Mouse (Mus musculus) stomach, embryonic 16.5 days (tissue): ENCODE results near the gene Cd6. TPM values are rescaled to one million over a fixed set of nuclear protein-coding genes. Genes with fewer than 3 reads are reported as not detected.

Experiments used
- ATAC-seq: fragments of 200-750 bp; cut with Nextera tagmentation; 2 replicates; pipeline ENCODE4 v1.8.0; 2017; ENCODE audit warnings: moderate number of reproducible peaks, moderate TSS enrichment; ENCODE audit not compliant: insufficient read depth, low FRiP score
- H3K27ac ChIP-seq: fragments of 300-500 bp; sonication (generic); 2 replicates; pipeline ENCODE4 v1.5.1; 2014; ENCODE audit warnings: low read length
- H3K27me3 ChIP-seq: fragments of 300-500 bp; sonication (generic); 2 replicates; pipeline ENCODE4 v1.6.1; 2014; ENCODE audit warnings: low read length, control low read depth, mixed read lengths; ENCODE audit not compliant: control insufficient read depth, insufficient read depth
- H3K36me3 ChIP-seq: fragments of 300-500 bp; sonication (generic); 2 replicates; pipeline ENCODE4 v1.6.1; 2014; ENCODE audit warnings: low read length; ENCODE audit not compliant: control insufficient read depth, insufficient read depth
- H3K4me1 ChIP-seq: fragments of 300-500 bp; sonication (generic); 2 replicates; pipeline ENCODE4 v1.6.1; 2014; ENCODE audit warnings: low read length, control low read depth, mixed read lengths; ENCODE audit not compliant: control insufficient read depth, insufficient read depth
- H3K4me2 ChIP-seq: fragments of 300-500 bp; sonication (generic); 2 replicates; pipeline ENCODE4 v1.6.1; 2014; ENCODE audit warnings: low read depth, low read length, mixed read lengths
- H3K4me3 ChIP-seq: fragments of 300-500 bp; sonication (generic); replicated peaks from 2 replicates; pipeline ENCODE4 v1.5.1; 2014; ENCODE audit warnings: mild to moderate bottlenecking, low read length
- H3K9ac ChIP-seq: fragments of 300-500 bp; sonication (generic); 2 replicates; pipeline ENCODE4 v1.6.1; 2014; ENCODE audit warnings: low read length
- H3K9me3 ChIP-seq: fragments of 300-500 bp; sonication (generic); replicated peaks from 2 replicates; pipeline ENCODE4 v1.6.1; 2016; ENCODE audit warnings: low read length, control low read depth; ENCODE audit not compliant: control insufficient read depth
- WGBS: fragments of 180-500 bp; shearing (Covaris S2); extraction: QIAGEN DNeasy Blood & Tissue Kit; methylation state at CpG from one replicate; pipeline ENCODE4 v1.1.7; 2014; 5-methylcytosine and 5-hydroxymethylcytosine counted together
- polyA plus RNA-seq: library from polyadenylated mRNA; unstranded; fragments of >200 nt; fragmentation: Nextera tagmentation; extraction: Ambion mirVana; gene quantifications from 2 replicates; pipeline ENCODE4 v1.2.1, GENCODE M21; 2015

The Cd6 gene
- polyA plus RNA-seq, 1 experiment from 2014 or later = 0.58 TPM

- H3K27me3 ChIP-seq = no peaks in the 10 kb centered on the region
- 66% methylated on average over 7 of the region's 7 CpGs for WGBS
- H3K27ac ChIP-seq = no peak overlapping the region
- H3K4me2 ChIP-seq = no peak overlapping the region
- no peaks in the 10 kb centered on the region for H3K4me1 ChIP-seq
- H3K9me3 ChIP-seq = no peaks in the 10 kb centered on the region
- no peaks in the 10 kb centered on the region for H3K36me3 ChIP-seq
- H3K4me3 ChIP-seq = no peak overlapping the region
- ATAC-seq = no peak
- no peak overlapping the region for H3K9ac ChIP-seq
Measured at GRCm38 (mm10) chr19:10821319-10821718, 8.5 kb downstream of the Cd6 start.

GRCm38 (mm10) chr19:10818217-10818946, 11.5 kb downstream of the Cd6 start:
- ATAC-seq = peak; percentile 83; the same call in 1 of the 2 replicates
- Histone ChIP-seq H3K9me3 (no peaks in the 10 kb centered on the region), H3K4me1 (no peaks in the 10 kb centered on the region), H3K27ac (peak overlapping the region; percentile 55), H3K27me3 (no peaks in the 10 kb centered on the region), H3K4me2 (peak overlapping the region; percentile 37), H3K36me3 (no peaks in the 10 kb centered on the region), H3K4me3 (peak overlapping the region; percentile 11; the same call in 1 of the 2 replicates), H3K9ac (no peak overlapping the region; the same call in 1 of the 2 replicates)
- 23% methylated on average over 17 of the region's 17 CpGs for WGBS

- Histone ChIP-seq H3K4me1 (no peaks in the 10 kb centered on the region), H3K9ac (no peak overlapping the region), H3K4me2 (no peak overlapping the region), H3K9me3 (no peaks in the 10 kb centered on the region), H3K27me3 (no peaks in the 10 kb centered on the region), H3K4me3 (no peak overlapping the region), H3K36me3 (no peaks in the 10 kb centered on the region), H3K27ac (no peak overlapping the region)
- WGBS = 56% methylated on average over 2 of the region's 2 CpGs
- ATAC-seq = no peak
Measured at GRCm38 (mm10) chr19:10816462-10816861, 13.4 kb downstream of the Cd6 start.

GRCm38 (mm10) chr19:10815871-10816270, 14.0 kb downstream of the Cd6 start:
- H3K27me3 ChIP-seq = no peaks in the 10 kb centered on the region
- no peak overlapping the region for H3K9ac ChIP-seq
- H3K27ac ChIP-seq = no peak overlapping the region
- H3K4me2 ChIP-seq = no peak overlapping the region
- no peaks in the 10 kb centered on the region for H3K9me3 ChIP-seq
- WGBS = 85% methylated on average over 6 of the region's 6 CpGs
- no peak overlapping the region for H3K4me3 ChIP-seq
- no peak for ATAC-seq
- no peaks in the 10 kb centered on the region for H3K36me3 ChIP-seq
- H3K4me1 ChIP-seq = no peaks in the 10 kb centered on the region

- Histone ChIP-seq H3K4me1 (no peaks in the 10 kb centered on the region), H3K9me3 (no peaks in the 10 kb centered on the region), H3K4me2 (no peak overlapping the region), H3K9ac (no peak overlapping the region), H3K4me3 (no peak overlapping the region), H3K36me3 (no peaks in the 10 kb centered on the region), H3K27me3 (no peaks in the 10 kb centered on the region), H3K27ac (no peak overlapping the region)
- 56% methylated on average over 7 of the region's 7 CpGs for WGBS
- ATAC-seq = no peak
Measured at GRCm38 (mm10) chr19:10813905-10814304, 16.0 kb downstream of the Cd6 start.

- 95% methylated on average over 5 of the region's 5 CpGs for WGBS
- ATAC-seq = no peak
- Histone ChIP-seq H3K4me2 (no peak overlapping the region), H3K9ac (no peak overlapping the region), H3K36me3 (no peaks in the 10 kb centered on the region), H3K4me3 (no peak overlapping the region), H3K27ac (no peak overlapping the region), H3K9me3 (no peaks in the 10 kb centered on the region), H3K4me1 (no peaks in the 10 kb centered on the region), H3K27me3 (no peaks in the 10 kb centered on the region)
Measured at GRCm38 (mm10) chr19:10813039-10813438, 16.8 kb downstream of the Cd6 start.

GRCm38 (mm10) chr19:10811471-10811870, 18.4 kb downstream of the Cd6 start:
- Histone ChIP-seq H3K9ac (no peak overlapping the region), H3K4me2 (no peak overlapping the region), H3K9me3 (no peaks in the 10 kb centered on the region), H3K4me1 (no peaks in the 10 kb centered on the region), H3K27ac (no peak overlapping the region), H3K27me3 (no peaks in the 10 kb centered on the region), H3K4me3 (no peak overlapping the region), H3K36me3 (no peaks in the 10 kb centered on the region)
- no peak for ATAC-seq
- WGBS = 75% methylated on average over 6 of the region's 6 CpGs

GRCm38 (mm10) chr19:10810176-10810492, 19.7 kb downstream of the Cd6 start:
- H3K36me3 ChIP-seq = no peaks in the 10 kb centered on the region
- no peak for ATAC-seq

GRCm38 (mm10) chr19:10809428-10810175, 20.3 kb downstream of the Cd6 start:
- no peak for ATAC-seq
- Histone ChIP-seq H3K4me1 (no peaks in the 10 kb centered on the region), H3K9me3 (no peaks in the 10 kb centered on the region), H3K9ac (no peak overlapping the region), H3K36me3 (no peaks in the 10 kb centered on the region), H3K4me3 (no peak overlapping the region), H3K27me3 (no peaks in the 10 kb centered on the region), H3K4me2 (no peak overlapping the region), H3K27ac (no peak overlapping the region)
- WGBS = 67% methylated on average over 11 of the region's 11 CpGs

More at GRCm38 (mm10) chr19:10810176-10810492, 19.7 kb downstream of the Cd6 start:
- H3K27ac ChIP-seq = no peak overlapping the region
- 53% methylated on average over 4 of the region's 4 CpGs for WGBS
- H3K4me2 ChIP-seq = no peak overlapping the region
- H3K9ac ChIP-seq = no peak overlapping the region
- no peaks in the 10 kb centered on the region for H3K9me3 ChIP-seq
- H3K4me3 ChIP-seq = no peak overlapping the region
- H3K4me1 ChIP-seq = no peaks in the 10 kb centered on the region
- no peaks in the 10 kb centered on the region for H3K27me3 ChIP-seq
